Mouse (Mus musculus) hematopoietic stem cell, adult 5-6 weeks (primary cell): ENCODE measurements around the gene Slc38a1. TPM values are rescaled to one million over a fixed set of nuclear protein-coding genes. Genes with fewer than 3 reads are reported as not detected.
"Not testable (repeated sequence)": the region's sequence is repeated elsewhere in the genome, so short reads cannot be mapped to it uniquely, and the experiment has no call there.

ENCODE experiments used
- ATAC-seq, 2 experiments: fragments of 125-278 bp in 1 of 2; replicated peaks in 1 of 2; 2 replicates each; pipeline ENCODE4 v1.8.0; 2016 to 2017; ENCODE audit warnings: inconsistent platforms in 2 of 2, mild to moderate bottlenecking in 2 of 2, moderate number of reproducible peaks in 2 of 2, low read depth in 1 of 2, moderate TSS enrichment in 1 of 2; ENCODE audit not compliant: low FRiP score in 2 of 2, poor library complexity in 2 of 2, severe bottlenecking in 2 of 2, insufficient read depth in 1 of 2, low TSS enrichment in 1 of 2
- total RNA-seq: library from RNA; stranded (forward); fragments of 172-1452, 232-1000 nt; gene quantifications from 2 replicates; pipeline ENCODE4 v1.2.3, GENCODE M21; 2017

Slc38a1 gene
- total RNA-seq, 1 experiment from 2014 or later = 87.5 TPM

DNA sequence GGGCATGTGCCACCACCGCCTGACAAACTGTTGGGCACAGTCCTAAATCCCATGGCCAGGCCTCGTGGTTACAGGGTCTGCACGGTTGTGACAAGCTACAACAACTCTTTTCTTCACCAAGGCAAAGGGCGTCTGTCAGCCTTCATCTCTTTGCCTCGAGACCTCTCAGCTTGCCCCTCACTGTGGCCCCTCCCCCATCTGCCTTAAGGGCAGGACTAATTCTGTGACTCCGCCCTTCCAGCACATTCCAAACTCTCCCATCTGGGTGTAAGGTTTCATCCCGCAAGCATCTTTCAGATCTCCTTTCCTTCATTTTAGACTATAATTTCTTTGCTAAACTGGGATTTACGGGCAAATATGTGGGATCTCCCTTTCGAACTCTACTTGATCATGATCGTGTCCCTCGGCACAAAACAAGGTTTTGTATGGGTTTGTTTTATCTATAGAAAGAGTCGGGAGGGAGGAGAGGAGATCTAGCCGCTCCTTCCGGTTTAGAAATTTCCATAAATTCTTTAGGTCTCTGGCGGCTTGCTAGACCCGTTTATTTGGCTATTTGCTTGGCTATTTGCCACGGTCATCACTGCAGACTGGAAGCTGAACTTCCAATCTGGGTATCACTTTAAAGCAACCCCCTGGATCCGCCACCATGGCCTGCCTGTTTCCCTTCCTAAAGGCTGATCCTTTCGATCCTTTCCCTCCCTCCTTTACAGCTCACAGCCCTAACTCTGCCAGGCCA lies 7.9 kb downstream of the Slc38a1 start:
- ATAC-seq = no peak

DNA sequence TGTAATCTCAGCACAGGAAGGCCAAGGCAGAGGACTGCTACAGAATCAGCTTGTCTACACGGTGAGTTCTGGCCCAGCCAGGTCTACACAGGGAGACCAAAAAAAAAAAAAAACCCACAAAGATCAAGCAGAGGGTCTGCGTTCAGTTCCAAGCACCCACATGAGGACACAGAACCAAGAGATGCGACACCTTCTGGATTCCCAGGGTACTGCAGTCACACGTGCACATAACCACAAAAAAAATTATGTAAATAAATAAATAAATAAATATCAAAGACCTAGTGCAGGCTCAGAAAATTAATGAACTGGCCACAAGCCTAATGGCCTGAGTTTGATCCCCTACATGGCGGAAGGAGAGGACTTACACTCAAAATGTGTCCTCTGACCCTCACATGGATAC lies 10.5 kb downstream of the Slc38a1 start:
- ATAC-seq = no peak

DNA sequence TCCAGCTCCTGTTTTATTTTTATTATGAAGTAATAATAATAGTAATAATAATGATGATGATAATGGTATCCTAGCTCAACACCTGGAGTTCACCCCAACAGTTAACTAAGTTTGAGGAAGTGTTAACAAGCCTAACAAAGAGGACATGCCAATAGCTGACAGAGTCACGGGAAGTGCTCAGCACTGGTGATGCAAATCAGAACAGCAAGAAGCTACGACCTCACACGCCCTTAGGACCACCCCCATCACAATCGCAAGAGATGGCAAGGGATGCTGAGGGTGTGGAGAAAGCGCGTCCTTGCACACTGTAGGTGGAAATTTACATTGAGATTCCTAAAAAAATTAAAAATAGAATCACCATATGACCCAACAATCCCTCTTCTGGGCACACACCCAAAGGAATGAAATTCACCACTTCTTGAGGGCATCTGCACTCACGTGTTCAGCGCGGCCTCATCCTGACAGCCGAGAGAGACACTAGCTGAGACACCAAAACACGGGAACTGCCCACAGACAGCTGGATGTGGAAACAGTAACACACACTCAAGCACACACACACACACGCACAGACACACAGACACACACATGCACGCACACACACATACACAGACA lies 11.5 kb downstream of the Slc38a1 start:
- 0 out of 4 replicates have a peak, but pooled peaks have one; percentile 17 to 19 for ATAC-seq

DNA sequence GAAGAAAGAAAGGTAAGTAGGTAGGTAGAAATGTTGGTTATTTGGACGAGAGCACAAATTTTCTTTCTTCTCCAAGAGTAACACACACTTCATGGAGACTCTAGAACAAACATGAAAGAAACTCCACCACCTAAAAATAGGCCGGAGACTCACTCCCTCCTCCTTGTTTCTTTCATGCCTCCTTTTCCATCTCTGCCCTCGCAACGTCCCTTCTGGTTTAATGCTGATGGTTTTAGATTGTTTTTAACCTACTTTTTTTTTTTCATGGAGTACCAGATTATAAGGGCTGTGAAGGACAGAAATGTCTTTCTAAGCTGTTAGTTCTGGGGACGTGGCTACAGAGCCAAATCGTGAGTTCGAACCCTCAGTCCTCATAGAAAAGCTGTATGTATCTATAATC lies 14.5 kb downstream of the Slc38a1 start:
- no peak for ATAC-seq

DNA sequence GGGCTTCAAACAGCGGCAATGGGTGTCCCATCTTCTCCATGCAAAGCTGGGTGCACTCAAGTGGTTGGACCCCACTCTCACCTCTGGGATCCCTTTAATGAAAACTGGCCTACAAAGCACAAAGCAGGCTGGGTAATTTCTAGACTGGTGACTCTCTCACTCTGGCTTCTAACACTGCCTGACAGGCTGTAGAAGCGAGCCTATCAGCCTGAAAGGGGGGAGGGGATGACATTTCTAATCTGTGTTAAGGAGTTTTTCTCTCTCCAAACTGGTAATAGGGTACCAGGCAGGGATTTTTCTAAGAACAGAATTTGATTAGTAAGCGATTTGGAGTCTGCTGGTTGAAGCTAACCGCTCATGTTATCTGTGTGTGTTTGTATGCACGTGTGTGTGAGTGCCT lies 15.8 kb downstream of the Slc38a1 start:
- no peak for ATAC-seq

DNA sequence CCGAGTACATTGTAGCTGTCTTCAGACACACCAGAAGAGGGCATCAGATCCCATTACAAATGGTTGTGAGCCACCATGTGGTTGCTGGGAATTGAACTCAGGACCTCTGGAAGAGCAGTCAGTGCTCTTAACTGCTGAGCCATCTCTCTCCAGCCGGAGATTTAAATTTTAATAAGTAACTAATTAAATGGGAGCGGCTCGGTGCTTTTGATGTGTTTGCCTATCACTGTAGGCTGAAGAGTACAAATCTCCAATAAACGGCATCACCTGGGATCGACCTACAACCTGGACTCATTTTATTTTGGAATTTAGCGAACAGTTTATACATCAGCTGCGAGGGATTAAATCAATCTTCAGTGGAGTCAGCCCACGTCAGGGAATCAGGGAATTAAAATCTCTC lies 17.7 kb downstream of the Slc38a1 start:
- not testable (repeated sequence) for ATAC-seq

DNA sequence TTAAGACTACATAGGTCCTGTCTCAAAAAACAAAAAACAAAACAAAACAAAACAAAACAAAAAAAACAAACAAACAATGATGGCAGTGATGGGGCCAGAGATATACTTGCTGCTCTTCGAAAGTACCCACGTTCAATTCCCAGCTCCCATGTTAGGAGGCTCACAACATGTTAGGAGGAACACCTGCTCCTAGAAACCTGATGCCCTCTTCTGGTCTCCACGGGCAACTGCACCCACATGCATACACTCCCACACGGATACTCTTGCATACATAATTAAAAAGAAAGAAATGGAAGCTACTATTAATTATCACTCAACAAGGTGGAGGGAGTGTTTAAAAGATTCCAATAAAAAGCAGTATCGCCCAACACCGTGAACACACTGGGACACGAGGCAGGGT lies 20.3 kb downstream of the Slc38a1 start:
- no peak for ATAC-seq

DNA sequence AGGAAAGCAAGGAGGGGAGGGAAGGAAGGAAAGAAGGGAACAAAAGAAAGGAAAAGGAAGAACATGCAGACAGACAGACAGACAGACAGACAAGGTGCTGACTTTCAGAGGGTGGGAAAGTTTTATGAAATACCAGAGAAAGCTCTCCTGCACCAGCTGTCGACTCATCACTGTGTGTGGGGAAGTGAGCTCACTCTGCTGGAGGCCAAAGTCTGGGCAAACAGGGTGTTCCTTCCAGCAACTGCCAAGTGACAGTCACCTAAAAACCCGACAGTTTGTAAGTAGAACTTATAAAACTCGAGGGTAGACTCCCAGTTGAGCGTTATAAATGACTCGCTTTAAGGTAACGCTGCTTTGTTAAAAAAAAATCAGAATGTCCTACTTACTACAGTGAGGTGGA lies 21.0 kb downstream of the Slc38a1 start:
- no peak for ATAC-seq

DNA sequence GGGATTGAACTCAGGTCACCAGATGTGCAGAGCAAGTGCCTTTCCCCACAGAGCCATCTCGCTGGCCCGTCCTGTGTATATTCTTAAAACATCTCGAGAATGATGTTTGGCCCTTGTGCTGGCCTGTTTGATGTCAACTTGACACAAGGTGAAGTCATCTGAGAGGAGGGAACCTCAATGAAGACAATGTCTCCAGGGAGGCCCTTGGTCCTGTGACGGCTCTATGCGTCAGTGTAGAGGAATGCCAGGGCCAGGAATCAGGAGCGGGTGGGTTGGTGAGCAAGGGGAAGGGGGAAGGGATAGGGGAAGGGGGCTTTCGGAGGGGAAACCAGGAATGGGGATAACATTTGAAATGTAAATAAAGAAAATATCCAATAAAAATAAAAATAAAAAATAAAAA lies 25.2 kb downstream of the Slc38a1 start:
- ATAC-seq = no peak

DNA sequence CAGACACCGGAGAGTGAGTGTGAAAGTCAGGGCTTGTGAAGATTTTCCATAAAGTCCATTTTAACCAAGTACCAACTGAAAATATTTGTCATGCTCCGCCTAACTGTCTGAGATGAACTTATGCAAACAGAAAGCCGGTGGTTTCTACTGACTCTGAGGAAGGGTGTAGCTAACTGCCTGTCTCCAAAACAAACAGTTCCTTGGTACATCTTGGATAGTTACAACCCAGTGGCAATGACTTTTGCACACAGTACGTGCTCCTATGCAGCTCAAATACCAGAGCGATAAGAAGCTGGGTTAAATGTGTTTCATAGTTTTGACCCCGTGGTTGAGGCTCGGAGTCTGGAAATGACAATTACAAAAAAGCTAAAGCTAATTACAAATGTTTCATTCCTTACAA lies 34.0 kb downstream of the Slc38a1 start:
- no peak for ATAC-seq

DNA sequence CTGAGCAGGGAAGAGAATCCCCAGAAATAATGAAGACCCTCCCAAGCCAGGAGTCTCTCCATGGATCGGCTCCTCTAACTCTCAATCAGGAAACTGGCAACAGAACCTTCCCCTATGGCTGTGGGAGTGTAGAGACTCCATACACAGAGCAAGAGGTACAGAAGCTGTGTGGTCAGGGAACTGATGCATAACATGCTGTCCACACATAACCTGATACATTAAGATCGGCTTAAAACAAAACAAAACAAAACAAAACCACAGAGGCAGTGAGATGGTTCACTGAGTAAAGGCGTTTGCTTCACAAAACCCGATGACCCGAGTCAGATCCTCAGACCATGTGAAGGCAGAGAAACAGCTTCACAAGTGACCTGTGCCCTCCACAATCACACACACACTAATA lies 35.3 kb downstream of the Slc38a1 start:
- ATAC-seq = no peak

DNA sequence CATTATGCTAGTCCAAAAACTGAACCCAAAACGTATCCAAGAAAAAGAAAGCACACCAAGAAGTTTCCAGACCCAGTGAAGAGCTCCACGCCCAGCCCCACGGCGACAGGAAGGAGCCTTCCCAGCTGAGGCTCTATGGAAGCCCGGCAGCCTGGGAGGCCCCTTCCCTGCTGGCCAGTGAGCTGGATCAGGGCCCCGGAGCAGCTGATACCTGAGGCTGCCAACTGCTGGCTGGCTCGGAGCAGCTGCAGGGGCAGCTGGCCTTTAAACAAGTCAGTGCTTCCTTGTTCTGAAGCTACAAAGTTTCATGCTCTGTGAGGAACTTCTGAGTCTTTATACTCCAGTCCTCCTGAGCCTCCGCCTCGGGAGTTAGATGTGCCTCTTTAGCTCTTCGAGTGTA lies 38.4 kb downstream of the Slc38a1 start:
- ATAC-seq = no peak

DNA sequence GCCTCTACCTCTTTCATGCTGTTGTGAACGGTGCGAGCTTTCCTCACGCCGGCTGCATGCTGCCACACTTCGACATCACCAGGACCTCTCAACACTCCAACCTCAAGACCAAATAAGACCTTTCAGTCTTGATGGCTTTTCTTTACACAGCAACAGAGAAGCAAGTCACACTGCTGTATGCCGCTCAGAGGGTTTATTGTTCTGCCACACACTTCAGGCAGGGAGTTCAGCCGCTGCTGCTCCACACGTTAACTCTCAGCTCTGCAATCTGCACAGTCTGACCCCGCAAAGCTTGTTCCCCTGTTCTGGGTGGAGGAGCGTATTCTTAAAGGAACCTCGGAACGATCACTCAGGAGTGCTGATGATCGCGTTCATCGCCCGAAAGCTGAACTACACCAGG lies 40.7 kb downstream of the Slc38a1 start:
- ATAC-seq = no peak

DNA sequence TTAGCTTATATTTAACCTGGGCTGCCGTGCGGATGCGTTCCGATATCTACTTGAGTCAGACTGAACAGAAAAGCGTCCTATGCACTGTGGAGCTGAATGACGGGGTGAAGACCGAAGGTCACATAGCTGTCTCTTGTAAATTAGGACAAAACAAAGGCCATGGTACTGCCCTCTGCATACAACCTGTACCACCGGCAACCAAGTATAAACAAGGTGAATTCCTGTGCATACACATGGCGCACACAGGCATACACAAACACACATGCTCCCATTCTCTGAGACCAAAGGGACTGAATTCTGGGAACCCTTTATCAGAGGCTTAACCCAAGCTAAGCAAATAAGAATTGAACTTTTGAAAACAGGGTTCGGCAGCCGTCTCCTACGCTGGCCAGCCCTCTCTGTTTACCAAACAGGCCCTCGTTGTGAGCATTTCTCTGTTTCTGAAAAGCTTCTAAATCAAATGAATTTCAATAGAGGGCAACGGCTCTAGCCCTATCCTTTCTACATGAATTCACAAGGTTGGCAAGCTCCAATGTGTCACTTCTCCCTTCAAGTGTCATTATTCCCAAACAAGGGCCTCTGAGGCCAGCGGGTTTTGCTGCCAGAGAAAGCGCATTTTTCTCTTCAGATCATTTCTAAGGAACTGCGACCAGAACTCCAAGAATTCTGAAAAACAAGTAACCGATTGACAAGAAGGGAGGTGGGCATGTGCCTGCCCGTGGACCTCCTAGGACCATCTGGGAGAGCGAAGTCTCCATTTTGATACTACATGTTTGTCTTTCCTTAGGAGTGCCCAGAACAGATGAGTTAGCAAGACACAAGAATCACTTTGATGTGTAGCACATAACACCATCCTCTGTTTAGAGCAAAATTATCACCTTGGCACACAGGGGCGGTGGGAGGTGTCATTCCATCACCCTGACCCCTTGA lies 42.6 kb downstream of the Slc38a1 start:
- ATAC-seq = no peak

DNA sequence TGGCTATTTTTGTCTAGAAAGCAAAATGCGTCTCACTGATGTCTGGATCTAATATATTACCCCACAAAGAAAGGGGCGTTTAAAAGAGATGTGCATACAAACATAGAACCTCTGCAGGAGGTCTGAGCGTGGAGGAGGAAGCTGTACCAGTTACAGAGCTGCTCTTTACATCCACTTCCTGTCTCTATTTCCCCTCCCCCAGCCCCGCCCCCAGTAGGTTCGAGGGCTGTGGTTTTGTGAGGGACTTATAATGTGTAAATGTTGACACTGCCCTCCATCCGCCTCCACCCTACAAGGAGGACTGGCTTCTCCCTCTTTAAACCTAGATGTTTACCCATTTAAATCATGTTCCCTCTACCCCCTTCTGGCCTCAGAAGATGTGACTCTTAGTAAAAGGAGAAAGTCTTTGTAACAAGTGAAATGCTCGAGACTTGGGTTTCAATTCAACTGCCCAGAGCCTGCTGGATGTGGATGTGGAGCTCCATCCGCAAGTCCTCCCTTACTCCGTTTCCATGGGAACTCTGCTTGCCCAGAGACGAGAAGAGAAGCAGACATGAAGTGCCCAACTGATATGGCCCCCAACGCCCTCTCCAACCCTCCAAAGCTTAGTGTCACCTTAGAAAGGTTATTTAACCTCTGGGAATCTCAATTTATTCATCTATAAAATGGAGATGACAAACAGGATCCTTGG lies 43.7 kb downstream of the Slc38a1 start:
- peak; percentile 39 to 63; a peak in 2 of 4 replicates for ATAC-seq

DNA sequence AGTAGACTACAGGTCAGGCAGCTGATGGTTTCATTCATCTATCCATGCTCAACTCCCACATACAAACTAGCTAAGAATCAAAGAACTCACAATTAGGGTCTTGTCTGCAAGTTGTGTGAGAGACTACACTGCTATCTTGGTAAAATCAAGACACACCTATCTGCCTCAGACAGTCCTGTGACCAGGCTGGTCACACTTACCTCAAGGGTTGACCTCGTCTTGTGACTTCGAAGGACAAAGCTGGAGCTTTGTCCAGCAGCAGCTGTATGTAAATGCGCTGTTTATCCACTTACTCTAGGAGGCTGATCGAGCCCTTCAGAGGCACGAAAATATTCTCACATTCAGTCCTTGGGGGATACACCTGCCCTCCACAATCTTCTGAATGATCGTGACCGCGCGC lies 45.6 kb downstream of the Slc38a1 start:
- no peak for ATAC-seq

DNA sequence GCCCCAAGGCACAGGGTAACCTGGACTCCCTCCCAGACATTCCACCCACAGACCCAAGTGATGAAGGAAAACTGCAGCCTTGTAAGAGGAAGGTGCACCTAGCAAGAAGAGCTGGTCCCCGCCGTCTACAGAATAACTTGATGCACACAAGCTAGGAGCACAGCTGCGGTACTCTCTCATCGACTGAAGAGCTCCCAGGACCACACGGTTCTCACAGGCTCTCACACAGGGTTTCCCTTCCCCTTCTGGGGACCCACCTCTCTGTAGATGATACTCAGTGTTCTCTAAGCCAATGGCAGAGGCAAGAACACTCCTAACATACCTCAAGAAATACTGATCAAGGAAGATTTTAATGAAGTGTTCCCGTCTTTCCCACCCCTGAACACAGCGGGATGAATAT lies 48.4 kb downstream of the Slc38a1 start:
- no peak for ATAC-seq

DNA sequence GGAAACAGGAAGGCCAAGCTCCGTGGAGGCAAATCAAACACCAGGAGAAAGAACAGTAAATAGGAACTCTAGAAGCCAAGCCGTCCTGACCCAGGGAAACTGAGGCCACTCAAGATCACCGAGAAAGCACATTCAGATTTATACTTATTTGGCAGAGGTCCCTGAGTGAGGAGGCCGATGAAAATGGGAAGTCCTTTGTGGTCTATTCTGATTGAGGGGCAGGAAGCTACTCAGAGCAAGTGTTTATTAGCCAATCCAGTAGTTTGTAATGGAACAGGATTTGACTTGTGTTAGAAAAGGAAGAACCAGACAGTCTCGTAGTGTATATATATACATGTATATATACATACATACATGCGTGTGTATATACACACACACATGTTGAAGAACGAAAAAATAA lies 48.8 kb downstream of the Slc38a1 start:
- ATAC-seq = peak; percentile 72 to 82
